Mouse (Mus musculus) intestine, embryonic 15.5 days (tissue): ENCODE results near the gene Nudcd2. TPM values are rescaled to one million over a fixed set of nuclear protein-coding genes. Genes with fewer than 3 reads are reported as not detected.
A peak's percentile ranks its signal among the peaks of the same experiment; 100 is the strongest.

Source experiments
- ATAC-seq: fragments of 200-750 bp; cut with Nextera tagmentation; 2 replicates; pipeline ENCODE4 v1.8.0; 2017; ENCODE audit warnings: moderate TSS enrichment, moderate library complexity
- H3K27ac ChIP-seq: fragments of 300-500 bp; sonication (generic); 2 replicates; pipeline ENCODE4 v1.5.1; 2015; ENCODE audit warnings: mild to moderate bottlenecking, inconsistent platforms
- H3K27me3 ChIP-seq: fragments of 300-500 bp; sonication (generic); replicated peaks from 2 replicates; pipeline ENCODE4 v1.6.1; 2015; ENCODE audit warnings: inconsistent platforms
- H3K36me3 ChIP-seq: fragments of 300-500 bp; sonication (generic); 2 replicates; pipeline ENCODE4 v1.6.1; 2015; ENCODE audit warnings: inconsistent platforms
- H3K4me1 ChIP-seq: fragments of 300-500 bp; sonication (generic); replicated peaks from 2 replicates; pipeline ENCODE4 v1.6.1; 2015; ENCODE audit warnings: inconsistent platforms
- H3K4me2 ChIP-seq: fragments of 300-500 bp; sonication (generic); replicated peaks from 2 replicates; pipeline ENCODE4 v1.6.1; 2015; ENCODE audit warnings: mild to moderate bottlenecking, inconsistent platforms
- H3K4me3 ChIP-seq: fragments of 300-500 bp; sonication (generic); replicated peaks from 2 replicates; pipeline ENCODE4 v1.5.1; 2015; ENCODE audit warnings: inconsistent platforms
- H3K9ac ChIP-seq: fragments of 300-500 bp; sonication (generic); 2 replicates; pipeline ENCODE4 v1.6.1; 2015; ENCODE audit warnings: inconsistent platforms
- H3K9me3 ChIP-seq: fragments of 300-500 bp; sonication (generic); 2 replicates; pipeline ENCODE4 v1.6.1; 2016; ENCODE audit warnings: inconsistent platforms
- WGBS: fragments of 180-500 bp; shearing (Covaris S2); methylation state at CpG from one replicate; pipeline ENCODE4 v1.1.7; 2015; 5-methylcytosine and 5-hydroxymethylcytosine counted together
- polyA plus RNA-seq: library from polyadenylated mRNA; unstranded; fragments of >200 nt; fragmentation: Nextera tagmentation; extraction: Ambion mirVana; gene quantifications from 2 replicates; pipeline ENCODE4 v1.2.1, GENCODE M21; 2015

Nudcd2 gene
- polyA plus RNA-seq, 1 experiment from 2014 or later, result 163 TPM

GRCm38 (mm10) chr11:40732997-40733338 is 499 bp upstream of the Nudcd2 start:
- Histone ChIP-seq H3K9me3 (no peaks in the 10 kb centered on the region), H3K27ac (no peak overlapping the region), H3K36me3 (peaks cover 6% of the 10 kb centered on the region; the same call in 1 of the 2 replicates), H3K27me3 (no peaks in the 10 kb centered on the region), H3K4me1 (peaks cover 11% of the 10 kb centered on the region; the same call in 1 of the 2 replicates), H3K4me3 (peak overlapping the region; percentile 90), H3K4me2 (peak overlapping the region; percentile 85), H3K9ac (peak overlapping the region; percentile 62)
- under 1% methylated on average over 14 of the region's 14 CpGs for WGBS
- ATAC-seq, result peak; percentile 66

DNA sequence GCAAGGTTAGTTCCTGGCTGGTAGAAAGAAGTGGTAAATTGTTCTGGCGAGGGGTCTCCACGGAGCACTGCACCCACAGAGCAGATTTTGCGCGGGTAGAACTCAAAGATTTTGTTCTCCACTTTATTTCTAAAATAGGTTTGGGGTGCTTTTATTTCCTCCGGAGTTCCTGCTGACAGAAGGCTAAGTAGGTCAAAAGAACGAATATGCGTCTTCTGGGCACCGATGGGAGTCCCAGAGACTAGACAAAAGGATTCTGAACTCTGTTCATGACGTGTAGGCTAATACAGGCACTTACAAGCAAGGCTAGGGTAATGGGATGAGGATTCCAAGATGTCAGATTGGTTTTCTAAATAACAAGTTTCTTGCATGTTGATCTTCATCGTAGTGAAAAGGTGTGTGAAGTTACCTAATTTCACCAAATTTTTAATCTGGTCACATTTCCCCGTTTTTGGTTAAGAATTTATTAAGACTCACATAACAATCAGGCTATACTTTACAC is 835 bp downstream of the Nudcd2 start:
- peak overlapping the region; percentile 64 for H3K4me2 ChIP-seq
- H3K27me3 ChIP-seq, result no peaks in the 10 kb centered on the region
- peak overlapping the region; percentile 90 for H3K4me3 ChIP-seq
- WGBS, result 4% methylated on average over 11 of the region's 11 CpGs
- H3K4me1 ChIP-seq, result peaks cover 11% of the 10 kb centered on the region; the same call in 1 of the 2 replicates
- peak overlapping the region; percentile 96 for H3K9ac ChIP-seq
- H3K9me3 ChIP-seq, result no peaks in the 10 kb centered on the region
- peaks cover 6% of the 10 kb centered on the region; the same call in 1 of the 2 replicates for H3K36me3 ChIP-seq
- peak overlapping the region; percentile 70 for H3K27ac ChIP-seq
- ATAC-seq, result no peak

- H3K36me3 ChIP-seq, result peaks cover 6% of the 10 kb centered on the region; the same call in 1 of the 2 replicates
- WGBS, result 91% methylated on average over 3 of the region's 3 CpGs
- no peak for ATAC-seq
- H3K9me3 ChIP-seq, result no peaks in the 10 kb centered on the region
- no peak overlapping the region for H3K27ac ChIP-seq
- no peak overlapping the region for H3K4me3 ChIP-seq
- no peak overlapping the region for H3K9ac ChIP-seq
- peaks cover 4% of the 10 kb centered on the region; the same call in 1 of the 2 replicates for H3K4me1 ChIP-seq
- H3K4me2 ChIP-seq, result no peak overlapping the region
- no peaks in the 10 kb centered on the region for H3K27me3 ChIP-seq
Measured at GRCm38 (mm10) chr11:40737369-40737768, 3.9 kb downstream of the Nudcd2 start.

DNA sequence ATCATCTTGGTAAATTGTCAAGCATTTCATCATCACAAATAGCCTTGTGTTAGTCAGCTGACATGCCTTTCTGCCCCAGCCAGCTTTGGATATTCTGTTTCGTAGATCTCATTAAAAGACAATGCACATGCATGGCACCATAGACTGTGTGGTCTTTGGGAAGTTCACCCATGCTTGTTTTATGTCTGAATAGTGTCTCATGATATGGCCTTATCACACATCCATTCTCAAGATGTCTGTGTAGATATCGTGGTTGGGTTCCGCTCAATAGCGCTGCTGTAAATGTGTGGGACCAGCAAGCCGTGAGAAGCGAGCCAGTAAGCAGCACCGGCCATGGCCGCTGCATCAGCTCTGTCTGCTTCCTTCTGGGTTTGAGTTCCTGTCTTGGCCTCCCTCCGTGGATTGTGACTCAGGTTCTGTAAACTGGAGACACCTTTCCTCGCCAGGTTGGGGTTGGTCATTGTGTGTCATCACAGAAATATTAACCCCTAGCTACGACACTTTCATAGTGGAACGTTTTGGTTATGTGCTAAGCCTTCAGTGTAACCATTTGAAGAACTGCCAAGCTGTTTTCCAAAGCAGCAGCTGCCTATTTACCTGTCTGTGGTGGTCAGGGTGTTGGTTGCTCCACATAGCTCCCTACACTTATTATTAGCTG is 8.3 kb downstream of the Nudcd2 start:
- H3K36me3 ChIP-seq, result peaks cover 2% of the 10 kb centered on the region; the same call in 1 of the 2 replicates
- H3K27ac ChIP-seq, result no peak overlapping the region
- no peaks in the 10 kb centered on the region for H3K9me3 ChIP-seq
- no peaks in the 10 kb centered on the region for H3K27me3 ChIP-seq
- 91% methylated on average over 12 of the region's 12 CpGs for WGBS
- no peak overlapping the region for H3K4me2 ChIP-seq
- no peak overlapping the region for H3K9ac ChIP-seq
- no peak overlapping the region for H3K4me3 ChIP-seq
- ATAC-seq, result no peak
- no peaks in the 10 kb centered on the region for H3K4me1 ChIP-seq

DNA sequence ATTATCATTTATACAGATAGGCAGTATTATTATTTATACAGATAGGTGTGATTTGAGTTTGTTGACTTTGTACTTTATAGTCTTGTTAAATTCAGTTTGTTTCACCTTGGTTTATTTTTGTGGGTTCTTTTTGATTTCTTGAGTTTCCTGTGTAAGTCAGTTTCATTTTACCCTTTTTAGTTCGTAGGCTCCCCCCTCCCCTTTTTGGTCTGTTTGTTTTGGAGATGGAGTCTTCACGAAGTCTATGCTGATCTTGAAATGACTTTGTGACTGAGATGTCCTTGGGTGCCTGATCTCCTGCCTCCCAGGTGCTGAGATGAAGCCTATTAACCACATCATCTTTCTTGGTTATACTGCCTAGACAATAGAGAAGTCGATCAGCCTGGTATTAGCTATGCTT is 10.9 kb downstream of the Nudcd2 start:
- WGBS, result 79% methylated on average over 3 of the region's 3 CpGs
- no peak for ATAC-seq
- Histone ChIP-seq H3K27ac (no peak overlapping the region), H3K4me1 (no peaks in the 10 kb centered on the region), H3K9me3 (no peaks in the 10 kb centered on the region), H3K9ac (no peak overlapping the region), H3K4me2 (no peak overlapping the region), H3K36me3 (no peaks in the 10 kb centered on the region), H3K4me3 (no peak overlapping the region), H3K27me3 (no peaks in the 10 kb centered on the region)

DNA sequence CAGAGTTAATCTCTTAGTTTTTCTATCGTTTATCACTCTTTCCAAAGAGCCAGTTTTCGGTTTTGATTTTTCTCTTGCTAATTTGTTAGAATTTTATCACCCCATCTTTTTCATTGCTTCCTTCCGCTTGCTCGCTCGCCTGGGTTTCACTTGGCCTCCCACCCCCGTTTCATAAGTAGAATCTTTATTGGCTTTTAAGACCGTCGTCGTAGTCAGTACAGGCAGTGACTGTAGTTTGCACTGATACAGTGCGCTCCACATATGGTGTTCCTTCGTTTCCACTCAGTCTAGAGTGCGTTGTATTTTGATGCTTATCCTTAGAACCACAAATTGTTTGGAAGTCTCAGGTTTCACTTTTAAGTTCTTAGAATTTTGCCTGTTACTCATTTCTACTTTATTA is 12.9 kb downstream of the Nudcd2 start:
- no peaks in the 10 kb centered on the region for H3K4me1 ChIP-seq
- H3K27me3 ChIP-seq, result no peaks in the 10 kb centered on the region
- no peak overlapping the region for H3K27ac ChIP-seq
- ATAC-seq, result no peak
- H3K9ac ChIP-seq, result no peak overlapping the region
- H3K36me3 ChIP-seq, result peaks cover 5% of the 10 kb centered on the region; the same call in 1 of the 2 replicates
- no peak overlapping the region for H3K4me3 ChIP-seq
- WGBS, result 88% methylated on average over 12 of the region's 12 CpGs
- H3K9me3 ChIP-seq, result no peaks in the 10 kb centered on the region
- H3K4me2 ChIP-seq, result no peak overlapping the region

GRCm38 (mm10) chr11:40747716-40748115 is 14.2 kb downstream of the Nudcd2 start:
- peaks cover 5% of the 10 kb centered on the region; the same call in 1 of the 2 replicates for H3K36me3 ChIP-seq
- no peak for ATAC-seq
- no peak overlapping the region for H3K4me3 ChIP-seq
- no peak overlapping the region for H3K4me2 ChIP-seq
- H3K27me3 ChIP-seq, result no peaks in the 10 kb centered on the region
- no peaks in the 10 kb centered on the region for H3K9me3 ChIP-seq
- H3K27ac ChIP-seq, result no peak overlapping the region
- no peak overlapping the region for H3K9ac ChIP-seq
- 56% methylated on average over 2 of the region's 2 CpGs for WGBS
- no peaks in the 10 kb centered on the region for H3K4me1 ChIP-seq

DNA sequence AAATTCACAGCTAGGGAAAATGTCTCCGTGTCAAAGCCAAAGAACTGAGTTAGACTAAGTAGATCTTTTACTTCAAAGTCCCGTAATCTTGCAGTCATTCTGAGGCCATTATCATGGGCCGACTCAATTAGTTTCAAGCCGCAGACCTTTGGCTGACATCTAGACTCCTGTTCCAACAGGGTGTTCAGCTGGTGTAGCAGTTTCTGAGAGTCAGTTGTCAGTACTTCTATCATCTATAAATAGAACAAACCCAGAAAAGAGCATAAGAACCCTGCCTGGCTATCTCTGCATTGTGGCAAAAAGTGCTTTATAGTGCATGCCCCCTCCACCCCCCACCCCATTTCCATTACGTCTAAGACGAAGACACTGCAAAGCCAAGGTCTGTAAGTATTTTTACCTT is 20.4 kb downstream of the Nudcd2 start:
- Histone ChIP-seq H3K36me3 (peaks cover 5% of the 10 kb centered on the region; the same call in 1 of the 2 replicates), H3K27ac (no peak overlapping the region), H3K9ac (no peak overlapping the region), H3K4me1 (no peaks in the 10 kb centered on the region), H3K9me3 (no peaks in the 10 kb centered on the region), H3K4me2 (peak overlapping the region; percentile 82; the same call in 1 of the 2 replicates), H3K27me3 (no peaks in the 10 kb centered on the region), H3K4me3 (no peak overlapping the region)
- no peak for ATAC-seq
- WGBS, result 60% methylated on average over 6 of the region's 6 CpGs

DNA sequence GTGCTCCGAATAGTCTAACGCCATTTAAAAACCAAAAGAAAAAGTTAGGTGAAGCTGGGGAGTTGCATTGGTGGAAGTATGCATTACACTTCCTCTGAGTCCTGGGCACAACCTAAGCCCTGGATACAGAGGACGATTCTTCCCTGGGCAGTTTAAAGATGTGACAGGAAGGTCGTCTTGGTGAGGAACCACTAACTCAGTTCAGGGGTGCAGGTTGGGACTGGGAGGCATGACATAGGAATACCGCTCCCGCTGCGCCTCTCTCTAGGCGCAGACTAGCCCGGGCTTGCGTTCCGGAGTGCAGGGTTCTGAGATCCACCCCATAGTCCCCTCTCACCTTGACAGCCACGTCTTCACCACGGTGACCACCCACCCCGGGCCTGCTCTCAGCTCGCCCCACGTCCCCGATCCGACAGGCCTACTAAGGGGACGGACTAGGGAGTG is 21.2 kb downstream of the Nudcd2 start:
- peak overlapping the region; percentile 75 for H3K9ac ChIP-seq
- peaks cover 3% of the 10 kb centered on the region; the same call in 1 of the 2 replicates for H3K36me3 ChIP-seq
- H3K4me1 ChIP-seq, result no peaks in the 10 kb centered on the region
- H3K4me2 ChIP-seq, result peak overlapping the region; percentile 82
- peak overlapping the region; percentile 52; the same call in 1 of the 2 replicates for H3K27ac ChIP-seq
- no peaks in the 10 kb centered on the region for H3K27me3 ChIP-seq
- H3K4me3 ChIP-seq, result peak overlapping the region; percentile 75
- no peaks in the 10 kb centered on the region for H3K9me3 ChIP-seq
- ATAC-seq, result no peak; the same call in 1 of the 2 replicates
- 3% methylated on average over 19 of the region's 19 CpGs for WGBS

DNA sequence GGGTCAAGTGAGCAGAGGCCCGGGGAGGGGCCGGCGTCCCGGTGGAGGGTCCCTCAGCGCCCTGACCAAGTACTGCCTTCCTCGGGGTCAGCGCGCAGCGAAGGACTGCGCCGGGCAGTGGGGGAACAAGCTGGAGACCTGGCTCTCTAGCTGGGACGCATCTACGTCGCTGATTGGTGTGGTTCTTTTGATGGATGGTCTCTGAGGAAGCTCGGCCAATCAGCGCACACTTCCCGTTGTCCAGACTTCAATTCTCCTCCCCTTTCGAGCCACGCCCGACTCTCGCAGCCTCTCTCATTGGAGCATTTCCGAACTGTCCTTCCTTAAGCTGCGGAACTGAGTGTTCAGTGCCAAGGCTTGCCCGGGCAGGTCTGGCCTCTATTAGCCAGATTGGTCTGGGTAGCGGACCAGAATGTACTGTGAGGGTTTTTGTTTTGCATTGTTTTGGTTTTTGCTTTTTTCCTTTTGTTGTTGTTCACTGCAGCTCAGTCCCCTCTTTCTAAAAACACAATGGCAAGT is 21.7 kb downstream of the Nudcd2 start, which contains the start of gene Ccng1:
Ccng1 (minus strand) TSS at position 203 of the 519 bp plus-strand sequence.
- no peaks in the 10 kb centered on the region for H3K36me3 ChIP-seq
- H3K4me2 ChIP-seq, result peak within 1 kb of the TSS; percentile 82
- H3K4me3 ChIP-seq, result peak within 1 kb of the TSS; percentile 75
- under 1% methylated on average over 25 of the region's 25 CpGs for WGBS
- H3K27ac ChIP-seq, result peak within 1 kb of the TSS; percentile 52; the same call in 1 of the 2 replicates
- ATAC-seq, result peak; percentile 100
- H3K9ac ChIP-seq, result peak within 1 kb of the TSS; percentile 75
- no peaks in the 10 kb centered on the region for H3K4me1 ChIP-seq
- H3K9me3 ChIP-seq, result no peaks in the 10 kb centered on the region
- no peaks in the 10 kb centered on the region for H3K27me3 ChIP-seq

DNA sequence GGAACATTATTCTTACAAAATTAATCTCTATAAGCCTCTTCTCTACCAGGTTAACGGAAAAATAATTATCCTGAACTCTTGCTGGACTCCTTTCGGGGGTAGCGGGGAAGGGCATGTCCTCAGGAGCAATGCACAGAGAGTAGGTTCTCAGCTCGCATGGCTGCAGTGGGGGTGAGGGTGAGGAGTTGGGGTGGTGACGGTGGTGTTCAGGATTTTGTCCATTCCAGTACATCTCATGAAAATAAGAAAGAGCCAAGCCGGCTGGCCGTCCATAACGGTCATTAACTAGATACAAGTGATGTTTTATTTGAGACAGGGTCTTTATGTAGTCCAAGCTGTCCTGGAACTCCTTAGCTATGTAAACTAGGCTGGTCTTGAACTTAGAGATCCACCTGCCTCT is 22.5 kb downstream of the Nudcd2 start:
- H3K4me3 ChIP-seq, result no peak overlapping the region
- no peaks in the 10 kb centered on the region for H3K9me3 ChIP-seq
- H3K4me2 ChIP-seq, result no peak overlapping the region
- no peaks in the 10 kb centered on the region for H3K4me1 ChIP-seq
- no peaks in the 10 kb centered on the region for H3K36me3 ChIP-seq
- H3K9ac ChIP-seq, result no peak overlapping the region
- no peak for ATAC-seq
- no peak overlapping the region for H3K27ac ChIP-seq
- WGBS, result 90% methylated on average over 8 of the region's 8 CpGs
- H3K27me3 ChIP-seq, result no peaks in the 10 kb centered on the region

GRCm38 (mm10) chr11:40759896-40760295 is 26.4 kb downstream of the Nudcd2 start:
- no peak overlapping the region for H3K9ac ChIP-seq
- no peak for ATAC-seq
- H3K27me3 ChIP-seq, result no peaks in the 10 kb centered on the region
- H3K36me3 ChIP-seq, result no peaks in the 10 kb centered on the region
- 82% methylated on average over 8 of the region's 8 CpGs for WGBS
- H3K9me3 ChIP-seq, result no peaks in the 10 kb centered on the region
- no peak overlapping the region for H3K4me3 ChIP-seq
- H3K4me2 ChIP-seq, result no peak overlapping the region
- no peak overlapping the region for H3K27ac ChIP-seq
- no peaks in the 10 kb centered on the region for H3K4me1 ChIP-seq
